Mouse (Mus musculus) NIH3T3 (cell line): ENCODE results near the gene Xpnpep1.

Source experiments
- DNase-seq: peaks from one replicate; pipeline ENCODE4 v3.0.0-alpha.2; 2012; ENCODE audit warnings: low read depth

The Xpnpep1 gene

GRCm38 (mm10) chr19:52992880-52993440 is 47.1 kb downstream of the Xpnpep1 start:
- DNase-seq, result peak; percentile 60

- no peak for DNase-seq
These were observed 48.1 kb downstream of the Xpnpep1 start for GRCm38 (mm10) chr19:52991924-52992323.

GRCm38 (mm10) chr19:52979020-52979711 is 60.8 kb downstream of the Xpnpep1 start:
- no peak for DNase-seq

GRCm38 (mm10) chr19:52975564-52976185 is 64.3 kb downstream of the Xpnpep1 start:
- DNase-seq, result peak; percentile 82

GRCm38 (mm10) chr19:52966339-52966738 is 73.7 kb downstream of the Xpnpep1 start:
- no peak for DNase-seq

GRCm38 (mm10) chr19:52962745-52963144 is 77.3 kb downstream of the Xpnpep1 start:
- DNase-seq, result no peak

GRCm38 (mm10) chr19:52922678-52923495 is 117.1 kb downstream of the Xpnpep1 start:
- peak; percentile 77 for DNase-seq

- no peak for DNase-seq
These were observed 135.8 kb downstream of the Xpnpep1 start for GRCm38 (mm10) chr19:52904182-52904581.

GRCm38 (mm10) chr19:52891807-52892442 is 148.1 kb downstream of the Xpnpep1 start:
- no peak for DNase-seq
